Mouse (Mus musculus): ENCODE results near the gene Rpl9-ps6. TPM values are rescaled to one million over a fixed set of nuclear protein-coding genes. Genes with fewer than 3 reads are reported as not detected.

The Rpl9-ps6 gene
- polyA plus RNA-seq, 1 experiment from 2014 or later: 98.3 TPM

DNA sequence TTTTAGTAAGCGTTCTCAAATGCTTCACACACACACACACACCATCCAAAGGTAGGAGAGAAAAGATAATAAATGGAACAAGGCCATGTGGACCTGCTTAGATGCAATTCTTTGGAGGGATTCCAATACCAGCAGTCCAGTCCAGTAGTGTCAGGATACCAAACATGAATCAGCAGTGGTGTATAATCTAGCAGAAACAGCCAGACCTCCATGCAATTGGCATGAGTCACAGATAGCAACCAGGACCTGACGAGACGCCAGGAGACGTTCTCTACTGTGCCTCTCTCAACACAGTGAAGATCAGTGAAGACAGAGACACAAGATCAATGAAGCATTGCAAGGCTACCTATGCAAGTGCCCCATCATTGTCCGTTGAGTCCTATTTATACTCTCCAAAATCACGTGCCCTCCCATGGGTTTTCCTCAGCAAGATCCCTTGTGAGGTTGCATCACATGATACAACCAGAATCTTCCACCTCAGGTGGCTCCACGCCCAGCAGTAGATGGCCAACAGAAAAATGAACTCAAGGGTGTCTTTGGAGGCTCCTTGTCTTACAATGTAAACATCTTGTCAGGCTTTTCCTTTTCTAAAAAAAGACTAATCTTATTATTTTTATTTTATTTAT is 49.6 kb downstream of the Rpl9-ps6 start:
- no peak overlapping the region for H3K4me3 ChIP-seq (ENCODE audit: low read depth, low read length)
- H3K36me3 ChIP-seq (ENCODE audit: control insufficient read depth, insufficient read depth, low read length): no peaks in the 10 kb centered on the region
- no peak overlapping the region for H3K27ac ChIP-seq (replicated peaks; ENCODE audit: low read depth, low read length)
- H3K9me3 ChIP-seq (ENCODE audit: control insufficient read depth, low read length): no peaks in the 10 kb centered on the region
- H3K4me2 ChIP-seq (ENCODE audit: low read depth, severe bottlenecking): no peak overlapping the region
- H3K9ac ChIP-seq (ENCODE audit: low read length): no peak overlapping the region
- no peak for ATAC-seq (ENCODE audit: insufficient number of reproducible peaks, low FRiP score, low TSS enrichment, low read depth)
- no peaks in the 10 kb centered on the region for H3K27me3 ChIP-seq (ENCODE audit: control insufficient read depth, insufficient read depth, low read length)
- 93% methylated on average over 7 of the region's 7 CpGs for WGBS
- DNase-seq (ENCODE audit: low spot score): no peak
- no peaks in the 10 kb centered on the region for H3K4me1 ChIP-seq (ENCODE audit: control insufficient read depth, insufficient read depth, low read length)

Other genes starting within 250 kb of the Rpl9-ps6 start
- gene Sgms1, start 76.9 kb downstream of the Rpl9-ps6 start, polyA plus RNA-seq (2014; fragmentation: Nextera tagmentation; extraction: Ambion mirVana): 13.5 and 14.9 TPM in 2 replicates
- 83.8 and 83.9 TPM in 2 replicates for gene Minpp1, start 19.2 kb upstream of the Rpl9-ps6 start, polyA plus RNA-seq (2014; fragmentation: Nextera tagmentation; extraction: Ambion mirVana)
- gene Papss2, start 129.2 kb upstream of the Rpl9-ps6 start, polyA plus RNA-seq (2014; fragmentation: Nextera tagmentation; extraction: Ambion mirVana): 10.0 and 12.2 TPM in 2 replicates